Mouse (Mus musculus): Measurements from ENCODE around the gene Phf11a. TPM values are rescaled to one million over a fixed set of nuclear protein-coding genes. Genes with fewer than 3 reads are reported as not detected.
"Not testable (repeated sequence)": the region's sequence is repeated elsewhere in the genome, so short reads cannot be mapped to it uniquely, and the experiment has no call there.

Phf11a gene
- polyA plus RNA-seq, 1 experiment from 2014 or later = not detected

- WGBS = 73% methylated on average over 3 of the region's 3 CpGs
- Histone ChIP-seq H3K27me3 (ENCODE audit: control insufficient read depth, insufficient read depth, low read length) (no peaks in the 10 kb centered on the region), H3K4me1 (ENCODE audit: control insufficient read depth, insufficient read depth, low read length) (no peaks in the 10 kb centered on the region), H3K9me3 (ENCODE audit: control insufficient read depth, low read length) (no peaks in the 10 kb centered on the region), H3K4me3 (ENCODE audit: low read depth, low read length) (no peak within 1 kb of the TSS), H3K4me2 (ENCODE audit: low read depth) (no peak within 1 kb of the TSS), H3K27ac (ENCODE audit: low read depth, low read length) (no peak within 1 kb of the TSS), H3K36me3 (ENCODE audit: control insufficient read depth, insufficient read depth, low read length) (no peaks in the 10 kb centered on the region), H3K9ac (ENCODE audit: low read length) (no peak within 1 kb of the TSS)
- no peak for DNase-seq (ENCODE audit: low spot score)
- no peak for ATAC-seq (ENCODE audit: insufficient read depth, low FRiP score, low TSS enrichment)
Measured at GRCm38 (mm10) chr14:59260056-59260455, 37.3 kb downstream of the Phf11a start, which contains the start of gene Gm6904. Gm6904 (minus strand) TSS chr14:59260216.

- WGBS = 85% methylated on average over 1 of the region's 1 CpGs
- ATAC-seq (ENCODE audit: insufficient read depth, low FRiP score, low TSS enrichment) = not testable (repeated sequence)
Measured at GRCm38 (mm10) chr14:59255861-59256260, 41.5 kb downstream of the Phf11a start.

GRCm38 (mm10) chr14:59250350-59250749 is 47.0 kb downstream of the Phf11a start:
- 65% methylated on average over 5 of the region's 5 CpGs for WGBS
- H3K4me3 ChIP-seq (ENCODE audit: low read depth, low read length); H3K36me3 ChIP-seq (ENCODE audit: control insufficient read depth, insufficient read depth, low read length); H3K4me1 ChIP-seq (ENCODE audit: control insufficient read depth, insufficient read depth, low read length); H3K27ac ChIP-seq (ENCODE audit: low read depth, low read length); H3K27me3 ChIP-seq (ENCODE audit: control insufficient read depth, insufficient read depth, low read length); ATAC-seq (ENCODE audit: insufficient read depth, low FRiP score, low TSS enrichment); DNase-seq (ENCODE audit: low spot score); H3K9me3 ChIP-seq (ENCODE audit: control insufficient read depth, low read length); H3K9ac ChIP-seq (ENCODE audit: low read length); H3K4me2 ChIP-seq (ENCODE audit: low read depth): not testable (repeated sequence)

More at GRCm38 (mm10) chr14:59255861-59256260, 41.5 kb downstream of the Phf11a start:
- H3K9ac ChIP-seq (ENCODE audit: low read length); H3K4me2 ChIP-seq (ENCODE audit: low read depth); H3K4me1 ChIP-seq (ENCODE audit: control insufficient read depth, insufficient read depth, low read length); DNase-seq (ENCODE audit: low spot score); H3K27ac ChIP-seq (ENCODE audit: low read depth, low read length); H3K27me3 ChIP-seq (ENCODE audit: control insufficient read depth, insufficient read depth, low read length); H3K36me3 ChIP-seq (ENCODE audit: control insufficient read depth, insufficient read depth, low read length); H3K4me3 ChIP-seq (ENCODE audit: low read depth, low read length); H3K9me3 ChIP-seq (ENCODE audit: control insufficient read depth, low read length): not testable (repeated sequence)

- Histone ChIP-seq H3K9me3 (ENCODE audit: control insufficient read depth, low read length) (no peaks in the 10 kb centered on the region), H3K9ac (ENCODE audit: low read length) (no peak overlapping the region), H3K27ac (ENCODE audit: low read depth, low read length) (no peak overlapping the region), H3K4me2 (ENCODE audit: low read depth) (no peak overlapping the region), H3K36me3 (ENCODE audit: control insufficient read depth, insufficient read depth, low read length) (peaks cover 21% of the 10 kb centered on the region), H3K4me1 (ENCODE audit: control insufficient read depth, insufficient read depth, low read length) (no peaks in the 10 kb centered on the region), H3K27me3 (ENCODE audit: control insufficient read depth, insufficient read depth, low read length) (no peaks in the 10 kb centered on the region), H3K4me3 (ENCODE audit: low read depth, low read length) (no peak overlapping the region)
- ATAC-seq (ENCODE audit: insufficient read depth, low FRiP score, low TSS enrichment) (no peak), DNase-seq (ENCODE audit: low spot score) (no peak)
- WGBS = 95% methylated on average over 9 of the region's 9 CpGs
Measured at GRCm38 (mm10) chr14:59233635-59234034, 63.7 kb downstream of the Phf11a start.

GRCm38 (mm10) chr14:59232003-59232402 is 65.3 kb downstream of the Phf11a start:
- no peaks in the 10 kb centered on the region for H3K27me3 ChIP-seq (ENCODE audit: control insufficient read depth, insufficient read depth, low read length)
- H3K9me3 ChIP-seq (ENCODE audit: control insufficient read depth, low read length) = no peaks in the 10 kb centered on the region
- WGBS = 73% methylated on average over 5 of the region's 5 CpGs
- DNase-seq (ENCODE audit: low spot score) = no peak
- H3K9ac ChIP-seq (ENCODE audit: low read length) = no peak overlapping the region
- H3K4me2 ChIP-seq (ENCODE audit: low read depth) = no peak overlapping the region
- no peaks in the 10 kb centered on the region for H3K4me1 ChIP-seq (ENCODE audit: control insufficient read depth, insufficient read depth, low read length)
- peaks cover 21% of the 10 kb centered on the region for H3K36me3 ChIP-seq (ENCODE audit: control insufficient read depth, insufficient read depth, low read length)
- no peak overlapping the region for H3K4me3 ChIP-seq (ENCODE audit: low read depth, low read length)
- no peak for ATAC-seq (ENCODE audit: insufficient read depth, low FRiP score, low TSS enrichment)
- no peak overlapping the region for H3K27ac ChIP-seq (ENCODE audit: low read depth, low read length)

- peaks cover 17% of the 10 kb centered on the region for H3K36me3 ChIP-seq (ENCODE audit: control insufficient read depth, insufficient read depth, low read length)
- DNase-seq (ENCODE audit: low spot score) (no peak), ATAC-seq (ENCODE audit: insufficient read depth, low FRiP score, low TSS enrichment) (no peak)
- no peaks in the 10 kb centered on the region for H3K27me3 ChIP-seq (ENCODE audit: control insufficient read depth, insufficient read depth, low read length)
- no peaks in the 10 kb centered on the region for H3K9me3 ChIP-seq (ENCODE audit: control insufficient read depth, low read length)
- H3K9ac ChIP-seq (ENCODE audit: low read length) = no peak overlapping the region
- WGBS = 95% methylated on average over 21 of the region's 21 CpGs
- no peaks in the 10 kb centered on the region for H3K4me1 ChIP-seq (ENCODE audit: control insufficient read depth, insufficient read depth, low read length)
- no peak overlapping the region for H3K27ac ChIP-seq (ENCODE audit: low read depth, low read length)
- no peak overlapping the region for H3K4me3 ChIP-seq (ENCODE audit: low read depth, low read length)
- H3K4me2 ChIP-seq (ENCODE audit: low read depth) = no peak overlapping the region
Measured at GRCm38 (mm10) chr14:59230331-59230966, 66.9 kb downstream of the Phf11a start.

GRCm38 (mm10) chr14:59229822-59230221 is 67.5 kb downstream of the Phf11a start:
- Histone ChIP-seq H3K9me3 (ENCODE audit: control insufficient read depth, low read length) (no peaks in the 10 kb centered on the region), H3K4me3 (ENCODE audit: low read depth, low read length) (no peak overlapping the region), H3K9ac (ENCODE audit: low read length) (no peak overlapping the region), H3K36me3 (ENCODE audit: control insufficient read depth, insufficient read depth, low read length) (peaks cover 13% of the 10 kb centered on the region), H3K4me2 (ENCODE audit: low read depth) (no peak overlapping the region), H3K27me3 (ENCODE audit: control insufficient read depth, insufficient read depth, low read length) (no peaks in the 10 kb centered on the region), H3K27ac (ENCODE audit: low read depth, low read length) (no peak overlapping the region), H3K4me1 (ENCODE audit: control insufficient read depth, insufficient read depth, low read length) (no peaks in the 10 kb centered on the region)
- WGBS = 98% methylated on average over 3 of the region's 3 CpGs
- DNase-seq (ENCODE audit: low spot score) (no peak), ATAC-seq (ENCODE audit: insufficient read depth, low FRiP score, low TSS enrichment) (no peak)

Other genes with a start within 250 kb of the Phf11a start
- not detected in 2 replicates for gene 1700129C05Rik, start 154.6 kb downstream of the Phf11a start, polyA plus RNA-seq (2014; fragmentation: Nextera tagmentation; extraction: Ambion mirVana)
- gene Gm5142, start 118.8 kb downstream of the Phf11a start, polyA plus RNA-seq (2014; fragmentation: Nextera tagmentation; extraction: Ambion mirVana) = not detected in 2 replicates
- gene Rcbtb1, start 96.3 kb downstream of the Phf11a start, polyA plus RNA-seq (2014; fragmentation: Nextera tagmentation; extraction: Ambion mirVana) = 99.0 and 108 TPM in 2 replicates
- gene Gm6904, start 37.3 kb downstream of the Phf11a start, polyA plus RNA-seq (2014; fragmentation: Nextera tagmentation; extraction: Ambion mirVana) = not detected in 2 replicates
- 0.32 TPM in 1 of 2 replicates, not detected in the other for gene Phf11b, start 43.8 kb upstream of the Phf11a start, polyA plus RNA-seq (2014; fragmentation: Nextera tagmentation; extraction: Ambion mirVana)
- gene Phf11d, start 67.9 kb upstream of the Phf11a start, polyA plus RNA-seq (2014; fragmentation: Nextera tagmentation; extraction: Ambion mirVana) = 0.24 and 0.28 TPM in 2 replicates
- 0.55 and 0.81 TPM in 2 replicates for gene Phf11c, start 97.9 kb upstream of the Phf11a start, polyA plus RNA-seq (2014; fragmentation: Nextera tagmentation; extraction: Ambion mirVana)
- gene Setdb2, start 143.4 kb upstream of the Phf11a start, polyA plus RNA-seq (2014; fragmentation: Nextera tagmentation; extraction: Ambion mirVana) = 10.3 and 12.9 TPM in 2 replicates
- 38.5 and 41.5 TPM in 2 replicates for gene Cab39l, start 143.4 kb upstream of the Phf11a start, polyA plus RNA-seq (2014; fragmentation: Nextera tagmentation; extraction: Ambion mirVana)

All from neural tube, embryonic 11.5 days (tissue).